Mouse (Mus musculus) WW6 (cell line): ENCODE data around the gene Gpd2.

ENCODE experiments used
- DNase-seq: peaks from one replicate; pipeline ENCODE4 v3.0.0-alpha.2; 2013; ENCODE audit warnings: low read depth, low spot score

Gpd2 gene

DNA sequence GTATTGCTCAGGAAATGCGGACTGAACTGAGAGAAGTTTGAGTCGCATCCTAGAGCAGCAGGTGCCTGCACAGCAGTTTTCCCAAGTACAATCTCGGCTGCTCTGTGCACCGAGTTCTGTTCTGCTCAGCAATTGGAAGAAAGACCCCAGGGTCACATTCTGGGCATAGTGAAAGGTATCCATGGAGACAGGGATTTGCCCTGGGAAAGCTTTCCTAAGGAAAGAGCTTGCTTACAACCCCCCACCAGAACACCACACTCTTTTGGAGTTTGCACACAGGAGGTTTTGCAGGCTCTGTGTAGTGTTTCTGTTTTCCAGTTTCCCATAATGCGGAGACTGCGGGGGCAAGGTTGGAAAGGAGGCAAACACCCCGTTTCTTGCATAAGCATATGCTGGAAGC lies 150.4 kb downstream of the Gpd2 start:
- no peak for DNase-seq

DNA sequence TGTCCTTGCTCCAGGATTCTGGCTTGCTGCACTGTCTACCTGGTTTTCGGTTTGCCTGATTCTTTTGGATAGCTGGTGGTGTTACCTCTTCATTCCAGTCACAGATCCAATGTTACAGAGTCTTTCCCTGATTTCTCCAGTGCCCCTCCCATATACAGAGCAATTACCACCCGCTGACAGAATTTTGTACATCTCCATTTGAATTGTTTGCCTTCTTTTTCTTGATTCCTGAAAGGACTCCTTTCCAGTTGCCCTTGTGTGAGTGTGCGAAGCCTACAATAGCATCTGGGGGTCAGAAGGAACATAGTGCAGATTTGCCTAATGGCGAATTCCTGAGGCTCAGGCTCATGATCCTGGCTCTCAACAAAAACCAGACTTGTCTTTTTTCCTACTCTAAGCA lies 157.6 kb downstream of the Gpd2 start:
- DNase-seq = no peak

DNA sequence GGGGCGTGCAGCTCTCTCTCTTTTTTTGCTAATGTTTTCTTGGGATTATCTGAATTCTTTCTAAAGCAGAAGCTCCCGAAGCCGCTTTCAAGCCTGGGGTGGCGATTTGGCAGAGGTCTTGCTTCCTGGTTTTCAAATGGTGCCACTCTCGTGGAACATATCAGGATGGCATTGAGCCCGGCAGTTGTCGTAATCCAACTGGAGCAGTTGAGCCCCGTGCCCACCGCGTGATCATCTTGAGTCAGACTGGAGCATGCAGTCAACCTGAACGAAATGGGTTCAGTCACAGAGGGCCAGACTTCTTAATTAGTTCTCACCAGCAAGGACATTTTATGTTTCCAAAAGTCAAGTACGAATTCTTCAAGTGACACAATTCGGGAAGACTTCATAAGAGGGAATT lies 158.6 kb downstream of the Gpd2 start:
- DNase-seq = no peak

DNA sequence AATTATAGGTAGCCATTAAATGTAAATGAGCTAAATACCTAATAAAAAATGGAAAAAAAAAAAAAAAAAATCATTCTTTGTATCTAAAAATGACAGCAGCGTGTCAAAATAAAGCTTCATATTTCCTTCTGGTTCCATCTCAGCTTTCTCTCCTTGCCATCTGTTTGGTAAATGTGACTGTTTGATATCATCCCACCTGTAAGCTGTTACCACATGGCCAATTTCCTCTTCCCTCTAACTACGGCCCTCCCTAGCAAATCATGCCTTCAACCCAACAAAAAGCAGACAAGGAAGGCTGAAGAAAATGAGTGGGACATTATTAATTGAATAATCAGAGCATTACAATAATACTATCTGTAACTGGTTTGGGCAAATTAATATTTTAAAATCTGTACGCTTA lies 160.3 kb downstream of the Gpd2 start:
- DNase-seq = no peak

DNA sequence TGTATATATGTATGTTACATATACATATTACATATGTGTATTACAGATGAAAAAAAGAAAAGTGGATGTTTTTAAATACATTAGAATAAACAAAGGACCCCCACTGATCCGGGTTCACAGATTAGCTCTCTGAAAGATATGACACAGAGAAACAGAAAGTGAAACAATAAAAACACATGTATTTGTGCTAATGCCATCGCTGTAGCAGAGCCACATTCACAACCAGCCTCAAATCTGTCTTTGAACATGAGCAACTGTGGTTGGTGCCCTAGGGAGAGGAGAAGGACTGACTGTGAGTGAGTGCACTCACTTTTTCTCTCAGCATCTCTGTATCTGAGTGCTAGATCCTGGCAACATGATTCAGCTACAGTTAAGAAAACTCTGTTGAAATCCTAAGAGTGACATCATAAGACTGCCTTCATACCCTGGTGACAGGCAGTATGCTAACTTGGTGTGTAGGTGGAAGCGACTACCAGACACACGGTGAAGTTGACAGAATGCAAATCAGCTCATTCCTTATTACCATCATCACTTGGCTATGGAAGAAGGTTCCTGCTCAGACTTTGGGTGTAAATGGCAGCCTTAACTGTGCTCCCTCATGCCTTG lies 170.1 kb downstream of the Gpd2 start:
- DNase-seq = no peak

DNA sequence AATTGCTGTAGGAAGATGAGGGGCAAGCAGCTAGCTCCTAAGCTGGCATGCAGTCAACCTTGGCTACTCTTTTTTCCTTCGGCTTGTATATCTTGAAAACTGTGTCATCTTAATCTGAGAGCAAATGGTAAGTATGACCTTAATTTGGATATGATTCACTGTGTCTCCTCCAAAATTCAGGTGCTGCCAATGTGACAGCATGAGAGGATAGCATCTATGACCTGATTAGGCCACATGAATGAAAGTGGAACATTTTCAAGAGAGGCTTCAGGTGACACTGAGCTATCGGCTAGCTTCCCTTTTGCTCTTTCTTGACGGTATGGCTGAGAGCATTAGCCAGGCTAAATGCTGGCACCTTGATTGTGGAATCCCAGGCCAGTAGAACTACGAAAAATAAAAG lies 171.0 kb downstream of the Gpd2 start:
- DNase-seq = no peak

DNA sequence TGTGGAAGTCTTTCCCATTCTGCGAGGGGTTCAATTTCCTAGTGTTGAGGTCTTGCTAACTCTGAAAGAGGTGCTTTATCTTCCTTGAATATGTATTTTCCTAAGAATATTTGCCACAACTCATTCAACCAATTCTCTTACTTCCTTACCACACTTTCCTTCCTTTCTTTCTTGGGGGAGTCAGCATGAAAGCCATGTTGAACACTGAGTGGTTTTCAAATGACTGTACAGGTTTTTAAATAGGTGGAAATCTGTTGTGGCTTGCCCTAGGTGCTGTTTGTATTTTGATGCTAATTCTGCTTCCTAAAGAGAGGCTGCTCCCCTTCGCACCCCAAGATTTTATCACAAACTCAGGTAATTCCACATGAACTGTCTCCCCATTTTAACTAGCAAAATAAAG lies 174.1 kb downstream of the Gpd2 start:
- no peak for DNase-seq

DNA sequence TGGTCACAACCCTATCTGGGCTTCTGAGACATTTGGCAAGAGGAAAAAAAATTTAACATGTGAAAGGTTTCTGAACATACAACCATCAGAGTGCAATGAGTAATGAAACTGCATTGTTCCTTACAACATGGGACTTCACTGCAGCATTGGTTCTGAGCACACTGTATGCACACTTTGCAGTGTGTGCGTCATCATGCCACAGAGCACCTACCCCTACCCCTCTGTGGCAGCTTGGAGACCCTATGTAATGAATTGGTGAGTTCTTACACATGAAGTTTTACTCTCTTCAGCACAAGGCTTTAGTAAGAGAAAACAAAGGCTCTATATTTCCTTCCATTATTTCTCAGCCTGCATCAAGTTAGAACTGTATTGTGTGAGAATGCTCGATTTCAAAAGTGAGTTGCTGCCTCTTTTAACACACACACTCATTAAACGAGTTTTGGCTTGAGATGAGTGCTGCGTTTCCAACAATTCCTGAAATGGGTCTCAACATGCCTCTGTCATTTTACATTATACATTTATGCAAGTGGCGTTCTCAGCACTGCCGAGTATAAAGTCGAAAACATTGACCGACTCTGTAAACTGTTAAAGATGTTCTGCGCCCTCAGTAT lies 177.2 kb downstream of the Gpd2 start:
- no peak for DNase-seq

DNA sequence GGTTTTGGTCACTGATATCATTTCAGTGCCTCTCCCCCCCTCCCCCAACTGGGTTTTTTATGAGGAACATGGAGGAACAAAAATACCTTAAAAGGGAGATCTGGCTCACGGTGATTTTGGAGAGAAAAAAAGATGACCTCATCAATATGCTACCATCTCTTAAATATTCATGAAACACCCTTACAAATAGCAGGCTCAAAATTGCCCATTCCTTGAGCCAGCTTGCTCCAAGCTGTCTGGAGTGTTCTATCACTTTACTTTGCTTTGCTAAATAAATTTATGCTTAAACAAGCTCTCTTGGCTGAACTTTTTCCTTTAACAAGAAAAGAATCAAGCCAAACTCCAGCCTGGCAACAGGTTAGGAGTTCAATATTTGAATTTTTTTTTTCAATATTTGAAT lies 179.3 kb downstream of the Gpd2 start:
- no peak for DNase-seq
